Mouse (Mus musculus): ENCODE results near the gene Pcare.

Gene Pcare

DNA sequence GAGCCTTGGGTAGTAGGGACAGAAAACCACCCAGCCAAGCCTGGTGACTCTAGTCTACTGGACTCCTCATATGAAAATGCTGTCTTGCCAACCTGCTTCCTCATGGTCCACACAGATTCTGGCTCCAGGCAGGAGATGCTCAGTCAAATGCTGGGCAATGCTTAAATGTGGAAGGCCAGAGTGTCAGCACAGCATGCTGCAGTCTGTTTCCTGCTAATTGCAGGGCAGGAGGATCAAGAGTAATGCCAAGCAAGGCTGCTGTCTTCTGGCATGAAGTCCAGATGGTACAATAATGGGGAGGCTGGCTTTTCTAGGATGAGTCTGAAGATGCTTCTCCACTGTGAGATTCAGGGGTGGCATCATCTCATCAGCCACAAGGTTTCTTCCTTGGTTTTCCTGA lies 32.3 kb downstream of the Pcare start:
- no peak for DNase-seq

DNA sequence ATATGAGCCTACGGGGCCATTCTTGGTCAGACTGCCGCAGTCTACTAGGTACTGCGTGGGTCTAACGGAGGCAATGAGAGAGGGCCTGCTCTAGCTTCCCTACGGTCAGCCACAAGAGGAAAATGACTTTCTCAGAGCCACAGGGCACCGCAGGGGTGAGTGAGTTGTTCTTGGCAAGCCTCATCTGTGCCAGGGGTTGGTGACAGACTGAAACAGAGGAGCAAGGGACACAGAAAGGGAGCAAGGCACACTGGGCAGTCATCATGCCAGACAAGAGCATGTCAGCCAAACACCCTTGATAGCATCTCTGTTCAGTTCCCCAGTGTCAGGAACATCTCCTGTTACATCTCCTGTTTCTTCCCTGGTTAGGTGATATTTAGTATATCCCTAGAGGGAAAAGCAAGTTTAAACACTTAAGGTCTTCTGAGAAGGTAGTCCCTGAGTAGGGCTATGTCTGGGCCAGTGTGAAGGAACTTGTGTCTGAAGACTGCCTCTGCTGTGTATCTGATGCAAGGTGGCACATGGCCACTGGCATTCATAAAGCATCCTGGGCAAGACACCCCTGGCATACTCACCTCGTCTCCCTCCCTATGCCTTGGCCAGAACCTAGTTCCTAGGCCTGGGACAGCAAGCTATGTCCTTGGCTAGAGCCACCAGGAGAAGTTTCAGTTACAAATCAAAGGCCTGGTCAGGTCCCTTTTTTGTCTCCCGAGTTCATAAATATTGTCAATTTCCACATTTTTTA lies 34.6 kb downstream of the Pcare start:
- no peak for DNase-seq

DNA sequence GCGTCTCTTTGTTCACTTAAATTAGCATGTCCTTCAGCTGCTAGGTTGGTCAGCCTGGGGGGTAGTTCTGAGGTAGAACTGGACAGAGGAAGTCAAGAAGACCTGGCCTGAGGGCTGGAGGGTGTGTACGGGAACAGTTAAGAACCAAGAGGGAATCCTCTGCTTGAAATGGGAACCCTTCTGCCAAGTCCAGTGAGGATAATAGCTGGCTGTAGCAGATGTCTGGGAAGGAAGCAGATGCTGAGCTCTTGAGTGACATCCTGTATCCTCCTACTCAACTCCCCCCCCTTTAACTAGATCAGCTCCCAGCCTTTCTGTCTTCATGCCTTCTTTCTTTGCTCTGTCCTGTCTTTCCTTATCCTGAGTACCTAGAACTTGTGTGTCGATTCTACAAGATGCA lies 37.7 kb downstream of the Pcare start:
- DNase-seq = no peak

DNA sequence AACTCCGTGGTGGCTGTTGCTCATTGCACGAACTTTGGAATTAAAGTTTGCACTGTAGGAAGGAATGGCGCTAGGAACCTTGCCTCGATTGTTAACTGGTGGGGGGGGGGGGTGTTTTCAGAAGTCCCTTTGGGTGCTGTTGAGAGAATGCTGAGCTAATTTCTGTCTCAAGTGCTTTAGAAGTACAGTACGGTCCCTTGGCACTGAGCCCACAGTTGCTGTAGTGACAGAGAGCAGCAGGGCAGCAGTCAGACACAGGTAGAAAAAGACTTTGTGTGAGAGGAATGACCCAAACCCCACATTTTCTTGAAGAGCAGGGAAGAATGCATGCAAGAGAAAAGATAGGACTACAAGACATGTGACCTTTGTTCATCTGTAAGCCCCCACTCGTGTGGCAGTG lies 40.4 kb downstream of the Pcare start:
- DNase-seq = peak; percentile 33

DNA sequence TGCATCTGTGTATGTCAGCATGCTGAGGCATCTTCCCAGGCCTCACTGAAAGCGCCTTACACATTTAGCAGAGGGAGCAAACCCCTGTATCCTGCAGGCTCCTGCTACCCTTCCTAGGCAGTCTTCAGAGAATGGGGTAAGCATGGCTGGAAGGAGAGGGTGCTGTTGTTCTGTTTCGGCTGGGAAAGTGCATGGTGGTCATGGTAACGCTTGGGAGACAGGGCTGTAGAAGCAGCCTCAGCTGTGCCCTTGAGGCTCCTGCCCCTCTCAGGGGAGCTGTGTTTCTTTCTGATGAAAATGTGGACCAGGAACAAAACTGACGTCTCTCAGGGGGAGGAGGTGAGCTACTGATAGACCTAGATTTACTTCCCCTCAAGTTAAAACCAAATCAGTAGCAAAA lies 45.0 kb downstream of the Pcare start:
- no peak for DNase-seq

DNA sequence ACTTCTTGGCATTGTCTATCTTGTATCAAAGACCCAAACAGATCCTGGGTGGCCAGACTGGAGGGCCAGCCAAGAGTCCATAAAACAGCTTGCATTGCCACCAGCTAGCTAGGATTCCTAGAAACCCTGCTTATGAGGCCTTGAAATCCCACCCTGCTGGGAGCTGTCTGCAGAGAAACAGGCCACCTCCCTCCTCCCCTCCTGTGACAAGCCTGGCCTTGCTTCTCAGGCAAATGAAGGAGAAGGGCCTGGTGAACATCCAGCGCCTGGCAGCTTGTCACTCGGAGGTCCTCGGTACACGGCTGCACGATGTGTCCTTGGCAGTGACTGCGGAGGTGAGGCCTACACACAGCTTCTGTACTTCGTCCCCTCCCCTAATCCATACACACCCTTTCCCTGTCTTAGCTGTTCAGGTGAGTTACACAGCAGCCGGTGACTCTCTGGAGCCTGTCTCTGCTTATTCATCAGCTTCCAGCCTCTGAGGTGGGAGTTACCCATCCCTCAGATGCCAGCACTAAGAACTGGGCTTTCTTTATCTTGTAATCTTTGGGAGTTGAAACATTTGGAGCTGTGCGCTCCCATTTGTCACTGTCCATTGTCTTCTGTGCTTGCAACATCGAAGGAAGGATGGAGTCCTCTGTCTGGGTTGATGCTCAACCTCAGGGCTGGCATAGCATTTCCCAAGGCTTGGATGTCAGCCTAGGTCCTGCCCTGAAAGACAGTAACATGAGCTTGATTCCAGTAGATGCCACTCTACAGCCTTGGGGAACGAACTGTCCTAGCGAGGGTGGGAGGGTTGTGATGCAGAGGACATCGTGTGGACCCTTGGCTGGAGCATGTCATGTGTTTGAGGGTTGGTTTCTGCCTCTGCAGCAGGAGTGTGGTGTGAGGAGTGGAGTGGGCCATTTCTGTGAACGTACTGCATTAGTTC lies 46.9 kb downstream of the Pcare start:
- DNase-seq = no peak

DNA sequence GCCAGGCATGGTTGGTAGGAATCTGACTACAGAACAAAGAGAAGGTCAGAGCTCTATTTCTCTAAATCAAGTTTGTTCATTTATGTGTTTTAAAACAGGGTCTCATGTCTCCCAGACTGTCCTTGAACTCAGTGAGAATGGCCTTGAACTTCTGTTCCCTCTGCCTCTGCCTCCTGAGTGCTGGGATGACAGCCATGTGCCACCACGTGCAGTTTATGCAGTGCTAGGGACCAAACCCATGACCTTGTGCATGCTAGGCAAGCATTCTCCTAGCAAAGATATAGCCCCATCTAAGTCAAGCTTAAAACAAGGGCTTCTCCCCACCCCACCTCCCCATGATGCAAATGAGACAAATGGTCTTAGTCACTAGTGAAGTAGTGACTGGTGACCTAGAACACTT lies 47.6 kb downstream of the Pcare start:
- no peak for DNase-seq

DNA sequence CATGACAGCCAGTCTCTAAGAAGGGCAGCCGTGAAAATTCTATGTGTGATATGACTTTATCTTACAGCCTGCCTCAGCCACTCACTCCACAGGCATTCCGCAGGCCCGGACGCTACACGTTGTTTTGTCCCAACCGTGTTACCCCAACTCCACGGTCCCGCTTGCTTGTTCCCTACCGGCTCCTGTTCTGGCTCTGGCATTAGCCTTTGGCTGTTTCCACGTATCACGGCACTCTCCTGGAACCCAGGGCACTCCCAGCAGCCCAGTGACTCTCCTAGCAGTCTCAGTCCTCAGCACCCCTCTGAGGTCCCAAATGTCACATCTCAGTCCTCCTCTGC lies 54.1 kb downstream of the Pcare start:
- DNase-seq = no peak

DNA sequence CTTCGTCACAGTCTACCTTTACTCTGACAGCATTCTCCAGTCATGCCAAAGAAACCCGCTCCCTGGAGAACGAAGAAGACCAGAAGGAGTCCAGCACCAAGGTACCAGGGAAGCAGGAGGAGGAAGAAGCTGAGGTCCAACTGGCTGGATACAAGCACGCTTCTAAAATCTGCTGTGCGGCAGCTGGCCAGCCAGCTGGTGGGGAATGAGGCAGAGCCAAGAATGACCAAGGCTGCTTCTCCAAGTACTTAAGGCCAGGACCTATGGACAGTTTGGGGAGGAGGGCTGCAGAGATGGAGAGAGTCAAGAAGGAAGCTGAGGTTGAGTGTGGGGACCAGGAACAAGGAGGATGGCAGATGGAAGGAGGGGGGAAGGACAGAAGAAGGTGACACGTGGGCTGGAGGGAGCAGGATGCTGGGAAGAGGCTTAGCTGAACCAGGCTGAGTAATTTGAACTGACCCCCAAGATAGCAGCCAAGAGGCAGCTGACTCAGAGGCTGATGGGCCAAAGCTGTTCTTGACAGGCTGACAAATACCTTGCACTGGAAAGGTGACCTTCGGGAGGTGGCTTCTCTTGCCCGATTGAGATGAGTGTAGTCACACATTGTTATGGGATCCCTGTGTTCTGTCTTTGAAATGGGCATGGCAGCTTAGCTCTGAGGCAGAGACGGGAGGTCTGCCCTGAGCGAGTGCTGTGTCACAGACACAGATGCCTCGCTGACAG lies 54.6 kb downstream of the Pcare start:
- no peak for DNase-seq

DNA sequence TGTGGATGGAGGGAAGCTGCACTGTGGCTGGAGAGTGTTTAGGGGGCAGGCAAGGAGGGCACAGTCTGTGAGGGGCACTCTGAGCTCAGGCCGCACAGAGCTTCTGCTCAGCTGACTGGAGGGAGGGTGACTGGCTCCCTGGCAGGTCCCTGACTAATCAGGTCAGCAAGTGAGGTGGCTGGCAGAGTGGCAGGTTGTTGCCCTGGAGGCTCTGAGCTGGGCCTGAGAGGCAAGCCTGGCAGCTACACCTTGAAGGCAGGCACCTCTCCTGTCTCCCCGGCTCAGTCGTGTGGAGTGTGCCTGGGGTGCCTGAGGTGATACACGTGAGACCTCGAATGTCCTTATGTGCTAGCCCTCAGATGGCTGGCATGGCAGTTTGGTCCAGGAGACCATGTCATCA lies 56.3 kb downstream of the Pcare start:
- no peak for DNase-seq

DNA sequence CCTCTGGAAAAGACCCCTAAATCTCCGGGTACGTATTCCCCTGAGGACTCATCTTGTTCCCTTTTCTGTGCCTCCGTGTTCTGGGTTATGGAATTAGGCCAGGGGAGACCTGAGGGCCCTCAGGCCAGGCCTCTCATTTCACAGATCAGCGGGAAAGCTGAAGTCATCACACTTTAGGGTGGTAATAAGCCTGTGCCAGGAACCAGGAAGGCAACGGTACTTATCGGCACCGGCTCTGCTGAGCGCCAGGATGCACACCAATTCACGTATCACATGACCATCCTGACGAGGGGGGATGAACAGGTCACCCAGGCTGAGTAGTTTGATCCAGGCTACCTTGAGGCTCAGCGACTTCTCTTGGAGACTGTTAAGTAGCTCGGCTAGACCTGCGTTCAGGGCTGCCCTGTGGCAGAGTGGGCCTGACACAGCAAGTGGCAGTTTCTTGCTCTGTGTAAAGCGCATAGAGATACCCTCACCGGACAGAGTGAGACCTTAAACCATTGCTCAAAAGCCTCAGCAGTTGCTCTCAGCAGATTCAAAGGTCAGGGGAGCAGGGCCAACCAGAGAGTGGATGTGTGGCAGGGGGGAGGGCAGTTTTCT lies 56.9 kb downstream of the Pcare start:
- DNase-seq = no peak

DNA sequence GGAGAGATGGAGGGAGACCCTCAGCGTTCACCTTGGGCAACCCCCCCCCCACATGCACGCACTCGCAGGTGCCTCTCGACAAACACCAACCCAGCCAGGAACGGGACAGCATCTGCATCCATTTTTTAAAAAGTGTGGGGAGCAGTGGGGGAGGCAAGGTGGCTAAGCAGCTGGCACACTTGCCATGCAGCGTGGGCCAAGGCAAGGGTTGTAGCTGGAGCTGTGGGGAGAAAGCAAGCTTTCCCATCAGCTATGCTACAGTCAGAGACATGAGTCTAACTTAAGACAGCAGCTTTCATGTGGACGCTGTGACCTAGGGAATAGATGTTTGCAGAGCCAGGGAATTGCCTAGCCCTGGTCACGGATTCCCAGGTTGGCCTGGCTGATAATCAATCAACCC lies 57.5 kb downstream of the Pcare start:
- DNase-seq = no peak

DNA sequence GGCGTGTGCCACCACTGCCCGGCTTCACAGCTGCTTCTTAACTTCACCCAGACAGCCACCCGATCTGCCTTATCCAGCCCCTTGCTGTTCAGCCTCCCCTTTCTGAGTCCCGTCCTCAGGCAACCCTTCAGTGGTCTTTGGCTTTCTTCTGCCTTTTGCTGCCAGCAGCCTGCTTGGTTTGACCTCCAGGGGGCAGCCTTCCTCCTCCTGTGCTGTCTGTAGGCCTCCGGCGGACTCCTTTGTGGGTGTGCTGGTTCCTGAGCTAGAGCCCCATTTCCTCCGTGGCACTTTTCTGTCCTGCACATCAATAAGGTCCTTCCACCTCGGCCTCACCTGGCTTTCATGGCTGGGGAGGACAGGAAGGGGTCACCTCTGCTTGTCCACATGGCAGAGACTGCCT lies 58.9 kb downstream of the Pcare start:
- no peak for DNase-seq

All from right cerebral cortex, postnatal 4 days (tissue).